Mouse (Mus musculus) forebrain, embryonic 11.5 days (tissue): ENCODE measurements around the gene Frmd4b. TPM values are rescaled to one million over a fixed set of nuclear protein-coding genes. Genes with fewer than 3 reads are reported as not detected.
A peak's percentile ranks its signal among the peaks of the same experiment; 100 is the strongest.
"Not testable (repeated sequence)": the region's sequence is repeated elsewhere in the genome, so short reads cannot be mapped to it uniquely, and the experiment has no call there.

Experiments
- ATAC-seq: fragments of 200-750 bp; cut with Nextera tagmentation; replicated peaks from 2 replicates; pipeline ENCODE4 v1.8.0; 2017; ENCODE audit warnings: moderate TSS enrichment; ENCODE audit not compliant: low FRiP score
- DNase-seq: peaks from one replicate; pipeline ENCODE4 v3.0.0-alpha.2; 2017; ENCODE audit warnings: low spot score
- H3K27ac ChIP-seq: fragments of 300-500 bp; sonication (generic); 2 replicates; pipeline ENCODE4 v1.5.1; 2014; ENCODE audit warnings: low read depth, low read length
- H3K27me3 ChIP-seq: fragments of 300-500 bp; sonication (generic); 2 replicates; pipeline ENCODE4 v1.6.1; 2014; ENCODE audit warnings: mild to moderate bottlenecking, low read length, mixed read lengths; ENCODE audit not compliant: control insufficient read depth, insufficient read depth
- H3K36me3 ChIP-seq: fragments of 300-500 bp; sonication (generic); 2 replicates; pipeline ENCODE4 v1.6.1; 2014; ENCODE audit warnings: mild to moderate bottlenecking, low read length, moderate library complexity, mixed read lengths; ENCODE audit not compliant: control insufficient read depth, insufficient read depth
- H3K4me1 ChIP-seq: fragments of 300-500 bp; sonication (generic); replicated peaks from 2 replicates; pipeline ENCODE4 v1.6.1; 2014; ENCODE audit warnings: low read length, mixed read lengths; ENCODE audit not compliant: control insufficient read depth, insufficient read depth
- H3K4me2 ChIP-seq: fragments of 300-500 bp; sonication (generic); 2 replicates; pipeline ENCODE4 v1.6.1; 2014; ENCODE audit warnings: low read depth, mild to moderate bottlenecking, low read length, moderate library complexity, mixed read lengths; ENCODE audit not compliant: severe bottlenecking
- H3K4me3 ChIP-seq: fragments of 300-500 bp; sonication (generic); 2 replicates; pipeline ENCODE4 v1.5.1; 2014; ENCODE audit warnings: low read depth, low read length
- H3K9ac ChIP-seq: fragments of 300-500 bp; sonication (generic); 2 replicates; pipeline ENCODE4 v1.6.1; 2014; ENCODE audit warnings: low read length
- H3K9me3 ChIP-seq: fragments of 300-500 bp; sonication (generic); 2 replicates; pipeline ENCODE4 v1.6.1; 2016; ENCODE audit warnings: low read length, mixed read lengths; ENCODE audit not compliant: control insufficient read depth
- WGBS: fragments of 180-500 bp; shearing (Covaris S2); extraction: QIAGEN DNeasy Blood & Tissue Kit; methylation state at CpG from one replicate; pipeline ENCODE4 v1.1.7; 2014; 5-methylcytosine and 5-hydroxymethylcytosine counted together
- polyA plus RNA-seq: library from polyadenylated mRNA; unstranded; fragments of >200 nt; fragmentation: Nextera tagmentation; extraction: Ambion mirVana; gene quantifications from 2 replicates; pipeline ENCODE4 v1.2.1, GENCODE M21; 2014

The Frmd4b gene
- polyA plus RNA-seq, 1 experiment from 2014 or later: 35.7 TPM

GRCm38 (mm10) chr6:97429688-97430343 is 187.5 kb downstream of the Frmd4b start:
- DNase-seq (no peak), ATAC-seq (no peak)
- H3K27ac ChIP-seq: no peak overlapping the region
- H3K9ac ChIP-seq: no peak overlapping the region
- H3K27me3 ChIP-seq: no peaks in the 10 kb centered on the region
- no peak overlapping the region for H3K4me2 ChIP-seq
- WGBS: 42% methylated on average over 2 of the region's 2 CpGs
- H3K4me3 ChIP-seq: no peak overlapping the region
- H3K36me3 ChIP-seq: no peaks in the 10 kb centered on the region
- 0 out of 2 replicates have a peak, but pooled peaks cover 3% of the 10 kb centered on the region for H3K4me1 ChIP-seq
- no peaks in the 10 kb centered on the region for H3K9me3 ChIP-seq

DNA sequence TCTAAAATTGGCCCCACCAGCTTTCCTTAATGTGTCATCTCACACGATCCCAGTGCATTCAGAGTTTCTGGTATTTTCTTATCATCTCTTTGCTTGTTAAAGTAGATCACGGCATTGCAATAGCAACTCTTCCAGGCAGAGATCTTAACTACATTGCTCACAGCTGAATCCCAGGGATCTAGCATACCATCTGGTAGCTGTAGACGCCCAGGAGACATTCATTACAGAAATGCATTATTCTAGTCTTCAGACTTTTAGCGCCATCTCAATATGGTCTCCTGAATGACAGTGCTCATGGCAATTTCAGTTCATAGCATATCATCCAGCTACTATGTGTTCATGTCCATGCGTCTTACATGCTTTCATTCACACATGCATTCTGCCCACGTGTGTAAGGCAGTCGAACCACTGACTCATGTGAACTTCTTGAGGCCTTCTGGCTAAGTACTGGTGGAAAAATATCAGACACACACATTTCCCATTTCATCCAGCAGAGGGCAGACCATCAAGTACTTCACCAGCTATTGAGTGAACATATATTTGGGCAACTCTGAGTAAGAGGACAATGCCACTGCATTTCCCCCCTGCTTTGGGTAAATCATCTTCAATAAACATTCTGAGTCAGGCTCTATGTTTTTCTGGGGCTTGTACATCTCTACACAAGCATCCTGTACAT is 197.4 kb downstream of the Frmd4b start:
- no peaks in the 10 kb centered on the region for H3K9me3 ChIP-seq
- DNase-seq: peak; percentile 80
- no peak overlapping the region for H3K4me3 ChIP-seq
- no peak overlapping the region for H3K9ac ChIP-seq
- no peaks in the 10 kb centered on the region for H3K36me3 ChIP-seq
- ATAC-seq: no peak
- no peak overlapping the region for H3K4me2 ChIP-seq
- H3K4me1 ChIP-seq: no peaks in the 10 kb centered on the region
- H3K27ac ChIP-seq: no peak overlapping the region
- no peaks in the 10 kb centered on the region for H3K27me3 ChIP-seq
- WGBS: 69% methylated on average over 7 of the region's 7 CpGs

GRCm38 (mm10) chr6:97416972-97417554 is 200.3 kb downstream of the Frmd4b start:
- ATAC-seq: peak; percentile 84
- no peak overlapping the region for H3K4me3 ChIP-seq
- H3K9ac ChIP-seq: no peak overlapping the region
- 60% methylated on average over 13 of the region's 13 CpGs for WGBS
- no peak overlapping the region for H3K27ac ChIP-seq
- H3K9me3 ChIP-seq: no peaks in the 10 kb centered on the region
- no peaks in the 10 kb centered on the region for H3K27me3 ChIP-seq
- H3K36me3 ChIP-seq: no peaks in the 10 kb centered on the region
- no peak overlapping the region for H3K4me2 ChIP-seq
- peak; percentile 91 for DNase-seq
- H3K4me1 ChIP-seq: no peaks in the 10 kb centered on the region

DNA sequence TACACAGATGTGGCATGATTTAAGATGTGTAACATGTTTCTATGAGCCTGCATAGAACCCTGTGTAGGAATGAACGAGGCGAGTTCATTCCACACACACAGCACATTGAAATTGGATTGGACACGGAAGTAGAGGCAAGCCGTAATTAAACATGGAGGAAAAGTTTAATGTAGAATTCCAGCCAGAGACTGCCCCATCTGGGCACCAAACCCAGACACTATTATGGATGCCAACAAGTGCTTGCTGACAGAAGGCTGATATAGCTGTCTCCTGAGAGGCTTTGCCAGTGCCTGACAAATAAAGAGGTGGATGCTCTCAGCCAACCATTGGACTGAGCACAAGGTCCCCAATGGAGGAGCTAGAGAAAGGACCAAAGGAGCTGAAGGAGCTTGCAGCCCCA is 201.8 kb downstream of the Frmd4b start:
- H3K4me3 ChIP-seq, H3K27ac ChIP-seq, ATAC-seq, DNase-seq, H3K36me3 ChIP-seq, H3K27me3 ChIP-seq, H3K9me3 ChIP-seq, H3K4me1 ChIP-seq, H3K9ac ChIP-seq, H3K4me2 ChIP-seq: not testable (repeated sequence)
- WGBS: 95% methylated on average over 4 of the region's 4 CpGs

GRCm38 (mm10) chr6:97413453-97413852 is 203.9 kb downstream of the Frmd4b start:
- no peak overlapping the region for H3K9ac ChIP-seq
- H3K4me2 ChIP-seq: no peak overlapping the region
- no peaks in the 10 kb centered on the region for H3K27me3 ChIP-seq
- DNase-seq: no peak
- peaks cover 5% of the 10 kb centered on the region for H3K4me1 ChIP-seq
- no peak for ATAC-seq
- H3K36me3 ChIP-seq: no peaks in the 10 kb centered on the region
- H3K4me3 ChIP-seq: no peak overlapping the region
- WGBS: 92% methylated on average over 7 of the region's 7 CpGs
- no peak overlapping the region for H3K27ac ChIP-seq
- H3K9me3 ChIP-seq: no peaks in the 10 kb centered on the region

DNA sequence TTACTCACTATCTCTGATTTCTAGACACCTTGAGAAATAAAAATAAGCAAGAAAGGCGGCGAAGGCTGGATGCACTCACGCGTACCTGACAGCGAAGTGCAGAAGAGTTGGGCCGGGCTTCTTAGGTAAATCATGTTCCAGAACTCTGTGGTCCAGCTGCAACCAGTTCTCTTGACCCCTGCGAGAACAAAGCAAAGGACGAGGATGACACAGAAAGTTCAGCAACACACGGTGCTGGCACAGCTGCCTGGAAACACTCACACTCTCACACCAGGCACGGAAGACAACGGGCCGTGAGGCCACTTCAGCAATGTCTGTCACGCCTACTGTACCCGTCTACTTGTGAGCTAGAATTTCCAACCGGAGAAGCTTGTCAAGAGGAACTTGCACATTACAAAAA is 204.9 kb downstream of the Frmd4b start:
- WGBS: 89% methylated on average over 15 of the region's 15 CpGs
- Histone ChIP-seq H3K9me3 (no peaks in the 10 kb centered on the region), H3K36me3 (no peaks in the 10 kb centered on the region), H3K27me3 (no peaks in the 10 kb centered on the region), H3K9ac (no peak overlapping the region), H3K4me1 (peaks cover 5% of the 10 kb centered on the region), H3K4me3 (no peak overlapping the region), H3K4me2 (no peak overlapping the region), H3K27ac (no peak overlapping the region)
- ATAC-seq (no peak), DNase-seq (no peak)

GRCm38 (mm10) chr6:97411327-97411726 is 206.0 kb downstream of the Frmd4b start:
- WGBS: 85% methylated on average over 6 of the region's 6 CpGs
- Histone ChIP-seq H3K4me3 (no peak overlapping the region), H3K27me3 (no peaks in the 10 kb centered on the region), H3K4me1 (peaks cover 5% of the 10 kb centered on the region), H3K36me3 (no peaks in the 10 kb centered on the region), H3K27ac (no peak overlapping the region), H3K9me3 (no peaks in the 10 kb centered on the region), H3K4me2 (no peak overlapping the region), H3K9ac (no peak overlapping the region)
- ATAC-seq (no peak), DNase-seq (no peak)

GRCm38 (mm10) chr6:97409467-97410239 is 207.7 kb downstream of the Frmd4b start:
- peak overlapping the region; percentile 42; the same call in 1 of the 2 replicates for H3K27ac ChIP-seq
- DNase-seq: no peak
- no peak overlapping the region for H3K4me2 ChIP-seq
- ATAC-seq: no peak
- WGBS: 44% methylated on average over 5 of the region's 5 CpGs
- no peak overlapping the region for H3K4me3 ChIP-seq
- peaks cover 5% of the 10 kb centered on the region for H3K4me1 ChIP-seq
- H3K27me3 ChIP-seq: no peaks in the 10 kb centered on the region
- H3K36me3 ChIP-seq: no peaks in the 10 kb centered on the region
- no peak overlapping the region for H3K9ac ChIP-seq
- no peaks in the 10 kb centered on the region for H3K9me3 ChIP-seq
